Mouse (Mus musculus) Patski (cell line): ENCODE measurements around the gene Tmem183a. TPM values are rescaled to one million over a fixed set of nuclear protein-coding genes. Genes with fewer than 3 reads are reported as not detected.

Experiments
- ATAC-seq: fragments of 100-300 bp; one replicate; pipeline ENCODE4 v1.8.0; 2021
- CTCF ChIA-PET: fragments of 350-600 bp; sonication (Branson Sonifier 250); formaldehyde crosslinking; loops from one replicate; lab custom pipeline; 2022; ENCODE audit warnings: inconsistent platforms; lab: Charles Lee
- POLR2A ChIA-PET: fragments of 350-600 bp; sonication (Branson Sonifier 250); formaldehyde crosslinking; loops from one replicate; lab custom pipeline; 2022; ENCODE audit warnings: antibody characterized with exemption, inconsistent platforms; lab: Charles Lee
- DNase-seq: peaks from one replicate; pipeline ENCODE4 v3.0.0-alpha.2; 2011; ENCODE audit warnings: low read depth, low spot score
- H3K27me3 ChIP-seq: fragments of 371-371 bp; one replicate; pipeline ENCODE4 v1.5.1; 2021
- CTCF ChIP-seq: fragments of 100-300 bp; IDR thresholded peaks from one replicate; pipeline ENCODE4 v1.5.1; 2021
- in situ Hi-C: fragments of 300-500 bp; cut with MboI; formaldehyde crosslinking; loops from 3 replicates; pipeline ENCODE4 v1.11.1; 2018; ENCODE audit warnings: low pct_unique_long_range_greater_than_20kb, mixed read lengths
- polyA plus RNA-seq: library from polyadenylated mRNA; unstranded; gene quantifications from one replicate; pipeline ENCODE4 v1.2.3, GENCODE M21; 2021

Gene Tmem183a
- polyA plus RNA-seq, 1 experiment from 2014 or later: 67.9 TPM

DNA sequence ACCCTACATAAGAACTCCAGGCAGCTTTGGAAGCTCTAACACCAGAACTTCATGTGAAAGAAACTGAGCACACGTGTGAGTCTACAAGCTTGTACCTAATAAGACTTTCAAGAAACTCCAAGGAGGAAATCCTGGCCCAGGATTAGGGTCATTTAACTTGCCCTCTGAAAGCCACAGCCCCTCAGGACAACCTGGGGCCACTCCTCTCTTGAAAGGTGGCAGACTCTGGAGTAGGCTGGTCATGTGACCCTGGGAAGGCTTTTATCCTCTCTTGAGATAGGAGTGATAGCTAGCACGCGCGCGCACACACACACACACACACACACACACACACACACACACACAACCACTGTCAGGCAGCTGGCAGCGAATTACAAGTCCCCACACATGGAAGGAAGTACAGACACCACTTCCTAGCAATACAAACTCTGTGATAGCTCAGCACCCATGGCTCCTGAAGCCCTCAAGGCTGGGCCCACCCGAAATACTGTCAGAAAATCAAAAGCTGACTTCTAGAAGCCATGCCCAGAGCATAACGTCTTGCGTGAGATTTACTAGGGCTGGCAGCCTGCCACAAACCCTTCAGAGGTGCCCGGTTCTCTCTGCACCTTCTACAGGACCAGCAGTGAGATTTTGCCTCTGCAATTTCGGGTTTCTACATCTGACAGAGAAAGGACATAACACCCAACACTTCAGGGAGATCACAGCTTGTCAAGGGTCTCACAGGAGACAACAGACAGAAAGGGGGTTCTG lies 24.6 kb downstream of the Tmem183a start:
- ChIA-PET CTCF (interaction anchor here (0.7 kb wide), 1 partner anchor 166 kb away, joined by 3 read pairs; no protein-coding TSS in a partner anchor), POLR2A (no interaction called here)
- H3K27me3 ChIP-seq: no peaks in the 10 kb centered on the region
- DNase-seq (no peak), ATAC-seq (no peak)
- no peak for TF ChIP-seq CTCF
- in situ Hi-C loops: no loop called here

DNA sequence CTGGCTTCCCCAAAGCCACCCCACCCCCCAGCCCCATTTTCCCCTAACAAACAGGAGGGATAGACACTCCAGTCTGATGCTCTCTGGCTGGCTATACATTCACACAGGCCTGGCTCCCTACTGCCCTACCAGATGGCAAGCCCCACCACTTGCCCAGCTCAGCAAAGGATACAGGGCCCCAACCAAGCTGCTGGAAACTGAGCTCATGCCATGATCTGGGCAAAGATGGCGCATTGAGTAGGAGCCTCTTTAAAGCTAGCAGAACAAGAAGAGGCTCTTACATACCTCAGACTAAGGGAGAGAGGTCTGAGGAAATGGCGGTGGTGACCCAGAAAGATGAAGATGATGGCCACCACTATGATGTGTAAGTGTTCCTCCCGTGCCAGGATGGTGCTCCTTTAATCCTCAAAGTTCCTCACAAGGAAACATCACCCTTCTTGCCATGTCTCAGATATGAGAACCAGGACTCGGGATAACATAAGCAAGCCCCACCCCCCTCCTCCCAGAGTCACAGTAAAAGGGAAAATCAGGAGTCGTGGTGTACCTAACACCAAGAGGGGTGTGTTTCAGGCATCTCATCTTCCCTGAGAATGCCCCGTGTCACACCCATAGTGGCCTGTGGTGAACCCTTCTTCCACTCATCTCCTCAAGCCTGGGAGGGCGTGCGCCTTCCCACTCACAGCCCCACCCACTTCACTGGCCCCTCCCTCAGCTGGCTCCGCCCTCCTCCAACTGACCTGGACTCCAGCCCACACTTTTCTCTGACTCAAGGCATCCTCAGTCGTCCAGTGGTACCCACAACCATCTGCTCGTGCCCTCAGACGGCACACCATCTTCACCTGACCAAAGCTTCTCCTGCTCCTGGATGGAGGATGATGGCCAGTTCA lies 25.6 kb downstream of the Tmem183a start:
- in situ Hi-C loops: no loop called here
- no peaks in the 10 kb centered on the region for H3K27me3 ChIP-seq
- ChIA-PET POLR2A (no interaction called here), CTCF (no interaction called here)
- TF ChIP-seq CTCF: no peak
- ATAC-seq (no peak), DNase-seq (no peak)

DNA sequence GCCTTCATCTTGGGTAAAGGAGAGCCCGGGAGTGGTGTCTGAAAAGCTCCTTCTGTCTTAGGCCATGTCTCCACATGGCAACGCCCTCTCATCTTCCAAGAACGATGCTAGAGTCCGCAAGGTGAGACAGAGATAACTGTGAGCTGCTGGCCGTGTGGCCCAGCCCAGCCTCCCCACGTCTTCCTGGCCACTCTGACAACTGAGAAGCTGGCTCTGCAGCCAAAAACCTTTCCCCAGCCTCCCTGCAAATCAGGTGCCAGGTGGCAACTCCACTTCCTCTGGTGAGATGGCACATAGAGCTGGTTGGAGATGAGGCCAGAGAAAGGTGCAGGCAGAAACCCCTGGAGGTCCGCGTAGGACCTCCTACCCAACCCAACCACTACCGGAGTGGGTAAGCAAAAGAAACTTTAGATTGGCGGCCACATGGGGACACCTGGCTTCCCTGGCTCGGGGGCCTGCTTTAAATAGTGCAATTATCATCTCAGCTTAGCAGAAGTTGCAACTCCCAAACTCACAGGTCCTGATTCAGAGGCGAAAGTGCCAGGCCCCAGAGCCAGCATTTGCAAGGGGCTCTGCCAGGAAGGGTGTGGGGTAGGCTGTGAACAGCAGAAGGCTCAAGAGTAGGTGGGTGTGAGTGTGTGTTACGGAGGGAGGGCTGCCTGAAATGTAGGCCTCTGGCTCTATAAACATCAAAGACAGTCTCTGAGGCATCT lies 26.4 kb downstream of the Tmem183a start:
- POLR2A ChIA-PET: no interaction called here
- no peaks in the 10 kb centered on the region for H3K27me3 ChIP-seq
- ATAC-seq (no peak), DNase-seq (no peak)
- in situ Hi-C loops: no loop called here
- CTCF ChIA-PET: no interaction called here
- TF ChIP-seq CTCF: no peak

DNA sequence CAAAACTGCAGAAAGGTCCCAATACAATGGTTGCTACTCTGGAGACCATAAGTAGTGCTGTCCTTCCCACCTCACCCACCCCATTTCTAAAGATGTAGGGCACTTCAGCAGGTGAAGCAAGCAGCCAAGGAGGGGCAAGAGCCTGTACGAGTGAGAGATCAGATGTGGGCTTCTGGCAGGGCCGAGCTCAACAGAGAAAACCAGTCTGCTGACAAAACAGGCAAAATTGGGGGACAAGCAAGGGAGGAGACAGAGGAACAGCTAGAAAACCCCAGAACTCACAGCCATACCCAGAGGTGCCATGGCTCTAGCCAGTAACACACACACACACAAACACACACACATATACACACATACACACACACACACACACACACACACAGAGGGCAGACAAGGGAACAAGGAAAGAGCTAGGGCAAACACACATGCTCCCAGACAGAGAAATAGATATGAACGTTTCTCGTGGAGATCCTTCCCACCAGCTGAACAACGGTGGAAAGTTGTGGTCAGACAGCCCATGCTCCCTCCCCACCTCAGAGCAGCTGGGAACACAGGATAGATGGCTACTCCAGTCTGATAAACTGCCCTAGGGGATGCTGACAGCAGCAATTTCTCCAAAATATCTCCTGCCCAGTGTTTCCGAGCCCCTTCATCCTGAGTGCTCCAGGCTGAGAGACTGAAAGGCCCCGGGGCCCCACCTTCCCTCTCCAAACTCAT lies 27.5 kb downstream of the Tmem183a start:
- no peaks in the 10 kb centered on the region for H3K27me3 ChIP-seq
- ChIA-PET CTCF (no interaction called here), POLR2A (interaction anchor here (0.6 kb wide), 2 partner anchors 19 to 164 kb away, joined by 3 read pairs; no protein-coding TSS in a partner anchor)
- in situ Hi-C loops: no loop called here
- DNase-seq: no peak
- no peak for ATAC-seq
- no peak for TF ChIP-seq CTCF

DNA sequence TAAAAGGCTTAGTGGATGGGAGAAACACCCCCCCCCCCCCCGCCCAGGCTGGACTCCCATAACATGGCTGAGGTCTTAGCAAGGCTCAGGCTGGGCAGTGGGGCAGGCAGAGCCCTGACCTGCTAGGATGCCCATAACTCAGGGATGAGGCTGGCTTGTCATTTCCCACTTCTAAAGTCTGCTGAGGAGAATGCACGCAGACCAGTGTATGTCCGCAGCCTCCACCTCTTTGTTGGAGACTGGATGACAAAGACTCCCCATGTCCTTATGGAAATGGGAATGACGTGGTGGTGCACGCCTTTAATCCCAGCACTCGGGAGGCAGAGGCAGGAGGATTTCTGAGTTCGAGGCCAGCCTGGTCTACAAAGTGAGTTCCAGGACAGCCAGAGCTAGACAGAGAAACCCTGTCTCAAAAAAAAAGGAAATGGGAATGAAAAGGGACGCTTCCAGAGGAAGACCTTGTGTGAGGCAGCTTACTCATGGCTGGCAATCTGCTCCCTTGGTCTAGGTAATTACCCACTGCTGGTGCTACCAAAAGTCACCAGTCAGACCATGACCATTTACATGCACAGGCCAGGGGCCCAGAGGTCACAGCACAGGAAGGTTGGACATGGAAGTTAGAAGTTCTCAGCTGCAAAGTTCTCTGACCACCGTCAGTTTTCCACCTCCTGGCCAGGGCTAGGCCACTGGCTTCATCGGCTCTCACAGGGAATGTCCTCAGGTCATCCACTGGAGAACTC lies 28.2 kb downstream of the Tmem183a start:
- no peak for ATAC-seq
- CTCF ChIA-PET: interaction anchor here (1.3 to 5.0 kb wide), 3 partner anchors 11 to 212 kb away, joined by 3 to 28 read pairs (median 8); no protein-coding TSS in a partner anchor
- no peak for DNase-seq
- in situ Hi-C loops: no loop called here
- no peaks in the 10 kb centered on the region for H3K27me3 ChIP-seq
- no peak for TF ChIP-seq CTCF
- POLR2A ChIA-PET: no interaction called here

DNA sequence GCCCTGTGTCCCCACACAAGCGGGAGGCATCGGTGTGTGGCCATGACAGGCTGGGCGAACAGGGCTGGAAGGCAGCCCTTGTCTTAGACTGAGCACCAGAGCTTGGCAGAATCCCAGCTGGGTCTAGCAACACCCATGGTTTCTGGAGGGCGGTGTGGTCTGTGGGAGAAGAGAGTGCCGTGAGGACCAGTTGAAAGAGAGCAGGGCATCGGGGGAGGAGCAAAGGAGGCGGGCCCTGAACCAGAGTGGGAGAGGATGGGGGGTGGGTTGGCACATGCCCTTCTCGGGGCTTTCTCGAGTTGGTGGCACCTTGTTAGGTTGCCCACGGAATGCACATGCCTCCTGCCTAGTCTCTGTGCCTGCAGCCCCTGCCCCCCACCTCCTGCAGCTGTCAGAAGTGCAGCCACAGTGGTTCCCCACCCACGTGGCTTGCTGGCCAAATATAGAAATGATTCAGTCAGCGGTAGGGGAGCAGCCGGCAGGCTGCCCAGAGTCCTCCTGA lies 29.0 kb downstream of the Tmem183a start, which contains the start of gene Ppfia4:
Gene Ppfia4 (minus strand): TSS at position 159 of the 502 bp plus-strand sequence.
- DNase-seq (peak; percentile 81), ATAC-seq (peak; percentile 81)
- ChIA-PET POLR2A (interaction anchor here (0.8 to 1.1 kb wide), 3 partner anchors 29 to 98 kb away, joined by 3 read pairs; no protein-coding TSS in a partner anchor), CTCF (interaction anchor here (1.2 to 5.0 kb wide), 6 partner anchors 10 to 277 kb away, joined by 3 to 28 read pairs (median 4); no protein-coding TSS in a partner anchor)
- no peaks in the 10 kb centered on the region for H3K27me3 ChIP-seq
- in situ Hi-C loops: no loop called here
- no peak for TF ChIP-seq CTCF

DNA sequence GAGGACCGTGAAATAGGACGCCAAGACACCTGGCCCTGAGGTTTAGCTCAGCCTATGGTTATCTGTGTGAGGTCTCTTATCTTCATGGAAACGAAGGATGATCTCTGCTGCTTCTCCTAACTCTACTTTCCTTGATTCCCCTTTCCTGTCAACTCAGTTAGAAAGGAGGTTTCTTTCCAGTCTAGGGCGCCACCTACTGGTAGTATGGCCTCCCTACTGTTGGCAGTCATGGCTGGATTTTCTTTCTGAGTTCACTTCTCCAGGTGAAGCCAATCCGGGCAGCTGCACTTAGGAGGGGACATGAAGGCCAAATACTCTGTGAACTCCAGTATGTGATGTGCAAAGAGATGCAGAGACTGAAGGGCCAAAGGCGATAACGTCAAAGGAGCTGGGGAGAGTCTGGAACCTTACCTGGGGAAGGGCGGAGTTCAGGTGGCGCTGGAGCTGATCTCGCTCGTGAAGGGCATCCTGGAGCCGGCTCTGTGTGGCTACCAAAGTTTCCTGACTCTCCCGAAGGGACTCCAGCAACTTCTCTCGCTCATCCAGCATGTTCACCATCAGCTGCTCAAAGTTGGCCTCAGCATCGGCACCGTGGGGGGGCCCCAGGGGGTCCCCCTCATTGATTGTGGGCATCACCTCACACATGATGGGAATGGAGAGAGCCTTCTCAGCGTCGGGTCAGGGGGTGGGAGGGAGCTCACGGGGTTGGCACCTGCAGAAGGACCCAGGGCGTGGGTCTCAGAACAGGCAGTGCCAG lies 29.7 kb downstream of the Tmem183a start:
- DNase-seq: no peak
- no peaks in the 10 kb centered on the region for H3K27me3 ChIP-seq
- in situ Hi-C loops: no loop called here
- POLR2A ChIA-PET: interaction anchor here (0.8 to 1.1 kb wide), 3 partner anchors 30 to 97 kb away, joined by 3 read pairs; no protein-coding TSS in a partner anchor
- CTCF ChIA-PET: interaction anchor here (0.6 to 5.0 kb wide), 8 partner anchors 9 to 276 kb away, joined by 3 to 28 read pairs (median 4); no protein-coding TSS in a partner anchor
- no peak for TF ChIP-seq CTCF
- ATAC-seq: no peak

DNA sequence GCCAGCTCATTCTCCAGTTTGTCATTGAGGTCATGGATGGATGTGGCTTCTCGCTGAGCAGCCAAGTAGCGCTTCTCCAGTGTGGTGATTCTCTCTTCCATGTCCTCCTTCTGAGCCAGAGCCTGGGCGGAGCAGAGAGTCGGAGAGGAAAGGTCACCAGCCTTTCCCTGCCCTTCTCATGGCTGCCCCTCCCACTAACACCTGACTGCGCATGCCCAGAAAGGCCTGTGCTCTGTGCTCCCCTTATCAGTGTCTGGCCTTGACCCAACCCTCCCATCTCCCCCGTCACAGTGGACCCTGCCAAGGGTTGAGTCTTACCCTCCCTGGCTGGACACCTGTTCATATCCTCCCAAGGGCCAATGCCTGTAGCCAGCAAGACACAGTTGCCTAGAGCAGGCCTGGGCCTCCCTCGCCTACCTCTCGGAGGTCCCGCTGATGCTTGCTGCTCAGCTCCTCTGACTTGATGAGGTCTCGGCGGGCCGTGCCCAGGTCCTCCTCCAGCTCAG lies 34.9 kb downstream of the Tmem183a start:
- no peak for TF ChIP-seq CTCF
- no peak for ATAC-seq
- POLR2A ChIA-PET: no interaction called here
- H3K27me3 ChIP-seq: no peaks in the 10 kb centered on the region
- in situ Hi-C loops: no loop called here
- CTCF ChIA-PET: interaction anchor here (1.2 kb wide), 1 partner anchor 205 kb away, joined by 4 read pairs; no protein-coding TSS in a partner anchor
- DNase-seq: no peak
